Mouse (Mus musculus): ENCODE results near the gene Lsamp. TPM values are rescaled to one million over a fixed set of nuclear protein-coding genes. Genes with fewer than 3 reads are reported as not detected.

Gene Lsamp
- total and polyA plus RNA-seq, 3 experiments = not detected

- peaks cover 68% of the 10 kb centered on the region for H3K9me3 ChIP-seq (replicated peaks; ENCODE audit: low read length)
- in situ Hi-C loops (cut with MboI; ENCODE audit: low pct_ligation_motif_present, low pct_unique_long_range_greater_than_20kb, low sequenced_read_pairs) = no loop called here
- no peak overlapping the region for H3K4me3 ChIP-seq (replicated peaks in 1 of 3; ENCODE audit: low read depth in 2 of 3, low read length in 2 of 3, poor library complexity in 1 of 3)
- H3K4me1 ChIP-seq (ENCODE audit: control insufficient read depth in 1 of 2, insufficient read depth in 2 of 2) = no peaks in the 10 kb centered on the region
- TF ChIP-seq JUN (IDR thresholded peaks at IDR 0.05; ENCODE audit: insufficient read depth, low read depth, low read length) = no peak
- TF ChIP-seq ELF1 (IDR thresholded peaks at IDR 0.05; ENCODE audit: low read depth, low read length) = no peak
- peak in 1 of 2 experiments; percentile 6; a peak in 1 of 4 replicates for TF ChIP-seq CTCF (conservative IDR thresholded peaks at IDR 0.05 in 1 of 2, IDR thresholded peaks at IDR 0.05 in 1 of 2; ENCODE audit: low read depth in 2 of 2, low read length in 2 of 2)
- H3K9ac ChIP-seq (ENCODE audit: insufficient read depth, low read depth) = no peak overlapping the region
- no peaks in the 10 kb centered on the region for H3K27me3 ChIP-seq (replicated peaks)
- dilution Hi-C loops (cut with MboI; ENCODE audit: extremely low pct_ligation_motif_present, extremely low pct_unique_long_range_greater_than_20kb, low sequenced_read_pairs) = no loop called here
- H3K4me2 ChIP-seq (ENCODE audit: insufficient read depth, low read depth, poor library complexity, severe bottlenecking) = no peak overlapping the region
- DNase-seq (ENCODE audit: extremely low read depth) = no peak
- H3K79me2 ChIP-seq (replicated peaks; ENCODE audit: control insufficient read depth, extremely low read depth, insufficient read depth, poor library complexity, severe bottlenecking) = no peaks in the 10 kb centered on the region
- no peaks in the 10 kb centered on the region for H3K36me3 ChIP-seq (replicated peaks in 1 of 2; ENCODE audit: control insufficient read depth in 1 of 2, insufficient read depth in 1 of 2, low read length in 1 of 2)
- H3K27ac ChIP-seq (ENCODE audit: insufficient read depth, low read depth) = no peak overlapping the region
Measured at GRCm38 (mm10) chr16:40466596-40466995, 482.4 kb downstream of the Lsamp start.

GRCm38 (mm10) chr16:40470946-40471345 is 486.8 kb downstream of the Lsamp start:
- dilution Hi-C loops (cut with MboI; ENCODE audit: extremely low pct_ligation_motif_present, extremely low pct_unique_long_range_greater_than_20kb, low sequenced_read_pairs) (no loop called here), in situ Hi-C loops (cut with MboI; ENCODE audit: low pct_ligation_motif_present, low pct_unique_long_range_greater_than_20kb, low sequenced_read_pairs) (no loop called here)
- Histone ChIP-seq H3K27ac (ENCODE audit: insufficient read depth, low read depth) (no peak overlapping the region), H3K27me3 (replicated peaks) (no peaks in the 10 kb centered on the region), H3K79me2 (replicated peaks; ENCODE audit: control insufficient read depth, extremely low read depth, insufficient read depth, poor library complexity, severe bottlenecking) (no peaks in the 10 kb centered on the region), H3K9me3 (replicated peaks; ENCODE audit: low read length) (peaks cover 57% of the 10 kb centered on the region), H3K4me1 (ENCODE audit: control insufficient read depth in 1 of 2, insufficient read depth in 2 of 2) (no peaks in the 10 kb centered on the region), H3K9ac (ENCODE audit: insufficient read depth, low read depth) (no peak overlapping the region), H3K4me3 (replicated peaks in 1 of 3; ENCODE audit: low read depth in 2 of 3, low read length in 2 of 3, poor library complexity in 1 of 3) (no peak overlapping the region), H3K4me2 (ENCODE audit: insufficient read depth, low read depth, poor library complexity, severe bottlenecking) (no peak overlapping the region), H3K36me3 (replicated peaks in 1 of 2; ENCODE audit: control insufficient read depth in 1 of 2, insufficient read depth in 1 of 2, low read length in 1 of 2) (no peaks in the 10 kb centered on the region)
- TF ChIP-seq IRF4 (IDR thresholded peaks at IDR 0.05; ENCODE audit: low read depth, low read length) (no peak), MAFK (IDR thresholded peaks at IDR 0.05; ENCODE audit: insufficient replicate concordance, low read length) (no peak)
- DNase-seq (ENCODE audit: extremely low read depth) = no peak

- TF ChIP-seq HCFC1 (IDR thresholded peaks at IDR 0.05; ENCODE audit: low read depth, low read length) (no peak), E2F4 (IDR thresholded peaks at IDR 0.05; ENCODE audit: insufficient replicate concordance, low read depth, low read length) (no peak), NRF1 (IDR thresholded peaks at IDR 0.05; ENCODE audit: low read depth, low read length) (no peak), TBP (conservative IDR thresholded peaks at IDR 0.05; ENCODE audit: low read depth, low read length) (no peak), NELFE (IDR thresholded peaks at IDR 0.05; ENCODE audit: low read depth, low read length) (no peak), KAT2A (IDR thresholded peaks at IDR 0.05; ENCODE audit: insufficient replicate concordance, low read length) (no peak), JUN (IDR thresholded peaks at IDR 0.05; ENCODE audit: insufficient read depth, low read depth, low read length) (no peak), MEF2A (IDR thresholded peaks at IDR 0.05; ENCODE audit: borderline replicate concordance, low read depth, low read length) (no peak), UBTF (IDR thresholded peaks at IDR 0.05; ENCODE audit: low read depth, low read length) (no peak), MYC (IDR thresholded peaks at IDR 0.05; ENCODE audit: low read depth, low read length) (no peak)
- no peak overlapping the region for H3K27ac ChIP-seq (ENCODE audit: insufficient read depth, low read depth)
- in situ Hi-C loops (cut with MboI; ENCODE audit: low pct_ligation_motif_present, low pct_unique_long_range_greater_than_20kb, low sequenced_read_pairs) (no loop called here), dilution Hi-C loops (cut with MboI; ENCODE audit: extremely low pct_ligation_motif_present, extremely low pct_unique_long_range_greater_than_20kb, low sequenced_read_pairs) (no loop called here)
- no peak for DNase-seq (ENCODE audit: extremely low read depth)
- no peak overlapping the region for H3K9ac ChIP-seq (ENCODE audit: insufficient read depth, low read depth)
- no peak overlapping the region for H3K4me2 ChIP-seq (ENCODE audit: insufficient read depth, low read depth, poor library complexity, severe bottlenecking)
- H3K36me3 ChIP-seq (replicated peaks in 1 of 2; ENCODE audit: control insufficient read depth in 1 of 2, insufficient read depth in 1 of 2, low read length in 1 of 2) = no peaks in the 10 kb centered on the region
- H3K79me2 ChIP-seq (replicated peaks; ENCODE audit: control insufficient read depth, extremely low read depth, insufficient read depth, poor library complexity, severe bottlenecking) = no peaks in the 10 kb centered on the region
- no peak overlapping the region for H3K4me3 ChIP-seq (replicated peaks in 1 of 3; ENCODE audit: low read depth in 2 of 3, low read length in 2 of 3, poor library complexity in 1 of 3)
- H3K9me3 ChIP-seq (replicated peaks; ENCODE audit: low read length) = peaks cover 55% of the 10 kb centered on the region
- no peaks in the 10 kb centered on the region for H3K4me1 ChIP-seq (ENCODE audit: control insufficient read depth in 1 of 2, insufficient read depth in 2 of 2)
- H3K27me3 ChIP-seq (replicated peaks) = no peaks in the 10 kb centered on the region
Measured at GRCm38 (mm10) chr16:40471967-40472366, 487.8 kb downstream of the Lsamp start.
